Mouse (Mus musculus) kidney, adult 9 months (tissue): ENCODE measurements around the gene 4930519G04Rik.
A peak's percentile ranks its signal among the peaks of the same experiment; 100 is the strongest.
"Not testable (repeated sequence)": the region's sequence is repeated elsewhere in the genome, so short reads cannot be mapped to it uniquely, and the experiment has no call there.

Experiments used
- DNase-seq: peaks from one replicate; pipeline ENCODE4 v3.0.0; 2022

The 4930519G04Rik gene

DNA sequence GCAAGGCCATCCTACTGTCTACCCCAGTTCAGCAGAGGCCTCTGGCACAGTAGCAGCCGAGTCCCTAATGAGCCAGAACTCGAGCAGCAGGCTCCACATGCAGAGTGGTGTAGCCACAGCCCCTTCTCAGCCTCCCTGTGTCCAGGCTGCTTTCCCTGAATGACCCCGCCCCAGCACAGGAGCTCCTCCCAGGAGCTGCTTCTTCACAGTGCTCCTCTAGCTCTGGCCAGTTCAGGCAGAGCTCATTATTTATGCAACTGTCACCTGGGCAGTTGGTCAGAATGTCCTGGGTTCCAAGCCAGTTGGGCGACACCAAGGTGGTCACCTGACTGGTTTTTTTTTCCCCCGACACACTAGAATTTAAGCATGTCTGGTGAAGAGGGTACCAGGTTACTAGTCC, at the start of gene 4930519G04Rik:
TSS of gene 4930519G04Rik (plus strand) at position 301 of the 400 bp plus-strand sequence.
- DNase-seq: not testable (repeated sequence)

DNA sequence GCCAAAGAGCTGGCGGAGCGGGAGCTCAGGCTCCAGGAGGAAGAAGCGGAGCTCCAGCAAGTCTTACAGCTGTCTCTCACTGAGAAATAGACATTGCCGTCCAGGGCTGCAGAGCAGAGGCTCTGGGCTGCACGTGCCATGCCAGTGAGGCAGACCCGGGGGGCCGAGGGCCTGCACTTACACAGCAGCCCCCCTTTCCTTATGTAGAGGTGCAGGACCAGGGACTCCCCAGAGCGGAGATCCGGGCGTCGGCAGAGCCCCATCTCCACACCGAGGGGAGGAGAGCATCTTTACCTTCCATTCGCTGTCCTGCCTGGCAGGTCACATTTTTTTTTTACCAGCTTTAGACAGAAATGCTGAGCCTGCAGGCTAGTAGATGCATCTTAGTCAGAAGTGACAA, 49.1 kb upstream of the 4930519G04Rik start:
- DNase-seq: no peak

DNA sequence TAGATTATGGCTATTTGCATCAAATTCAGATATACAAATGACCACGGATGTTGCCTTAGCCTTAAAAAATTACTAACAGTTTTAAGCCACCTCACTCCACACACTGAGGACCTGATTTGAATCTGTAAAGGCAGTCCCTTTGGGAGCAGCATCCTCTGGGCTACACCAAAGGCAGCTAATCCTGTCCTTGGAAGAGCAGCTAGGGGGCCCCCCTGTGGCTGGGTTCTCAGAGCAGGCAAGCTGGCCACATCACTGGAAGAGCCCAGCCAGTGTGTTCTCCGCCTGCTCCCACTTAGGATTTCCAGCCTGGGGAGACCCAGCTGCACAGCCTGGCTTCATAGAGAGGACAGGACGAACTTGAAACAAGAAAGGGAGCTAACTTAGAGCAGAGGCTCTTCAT, 48.5 kb upstream of the 4930519G04Rik start:
- DNase-seq: no peak

DNA sequence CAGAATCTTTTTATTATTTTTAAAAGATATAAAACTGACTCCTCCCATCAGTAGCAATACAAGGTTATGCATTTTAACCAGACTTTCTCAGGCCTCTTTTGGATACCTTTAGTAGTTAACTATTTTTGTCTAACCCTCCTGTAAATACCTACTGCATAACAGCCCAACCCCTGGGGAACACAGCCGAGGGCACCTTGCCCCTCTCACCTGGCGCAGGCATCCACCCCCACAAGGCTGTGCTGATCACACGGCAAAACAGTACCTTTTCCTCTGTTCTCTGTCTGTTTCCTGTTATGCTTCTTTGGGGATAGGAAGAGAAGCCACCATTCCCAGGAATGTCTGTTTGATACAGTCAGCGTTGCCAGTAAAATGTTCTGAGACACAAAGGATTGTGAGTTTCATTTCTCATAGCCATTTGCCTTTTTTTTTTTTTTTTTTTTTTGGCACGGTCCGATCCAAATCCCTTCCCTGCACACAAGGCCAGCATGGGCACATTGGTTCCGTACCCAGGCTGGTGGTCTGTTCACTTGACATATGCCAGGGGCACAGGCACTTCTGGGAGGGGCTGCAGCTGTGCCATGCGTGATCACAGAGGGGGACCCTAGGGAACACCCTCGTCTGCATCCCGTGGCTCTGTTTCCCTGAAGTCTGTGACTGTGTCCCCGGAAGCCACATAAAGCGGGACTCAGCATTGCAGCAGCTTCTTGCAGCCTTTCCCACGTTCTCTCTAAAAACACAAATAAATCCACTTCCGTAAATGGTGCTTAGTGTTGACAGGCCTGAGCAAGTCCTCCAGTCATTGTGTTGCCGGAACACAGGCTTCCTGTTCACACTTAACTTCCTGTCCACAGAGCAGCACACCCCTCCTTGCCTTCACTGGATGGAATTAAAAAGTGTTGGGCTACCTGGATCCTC, 47.8 kb upstream of the 4930519G04Rik start:
- DNase-seq: no peak

DNA sequence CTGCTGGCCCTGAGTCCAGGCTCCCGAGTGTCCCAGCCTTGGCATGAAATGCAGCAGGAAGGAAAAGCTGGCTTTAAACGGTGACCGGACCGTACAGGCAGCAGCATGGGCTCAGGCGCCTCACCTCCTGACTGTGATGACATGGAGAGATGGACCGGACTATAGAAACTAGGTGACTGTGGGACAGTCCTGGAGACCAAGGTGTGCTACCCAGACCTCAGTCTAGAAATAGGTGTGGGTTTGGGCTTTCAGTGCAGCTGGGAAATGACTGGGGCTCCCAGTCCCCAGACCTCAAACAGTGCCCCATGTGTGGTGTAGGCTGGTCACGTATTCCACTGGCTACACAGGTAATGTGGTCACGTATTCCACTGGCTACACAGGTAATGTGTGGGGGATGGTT, 46.8 kb upstream of the 4930519G04Rik start:
- no peak for DNase-seq

DNA sequence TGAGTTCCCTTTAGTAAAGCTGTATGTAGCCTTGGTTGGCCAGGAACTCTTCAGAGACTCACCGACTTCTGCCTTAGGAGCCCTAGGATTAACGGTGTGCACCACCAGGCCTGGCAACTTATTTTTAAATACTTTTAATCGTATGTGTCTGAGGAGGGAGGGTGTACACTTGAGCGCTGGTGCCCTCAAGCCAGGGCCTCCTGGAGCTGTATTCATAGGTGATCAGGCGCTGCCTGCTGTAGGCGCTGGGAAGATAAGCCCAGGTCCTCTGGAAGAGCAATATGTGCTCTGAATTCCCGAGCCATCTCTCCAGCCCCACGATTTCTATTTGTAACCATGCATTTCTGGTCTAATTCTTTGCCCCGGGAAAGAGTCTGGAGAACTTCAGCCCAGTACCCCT, 46.4 kb upstream of the 4930519G04Rik start:
- no peak for DNase-seq

DNA sequence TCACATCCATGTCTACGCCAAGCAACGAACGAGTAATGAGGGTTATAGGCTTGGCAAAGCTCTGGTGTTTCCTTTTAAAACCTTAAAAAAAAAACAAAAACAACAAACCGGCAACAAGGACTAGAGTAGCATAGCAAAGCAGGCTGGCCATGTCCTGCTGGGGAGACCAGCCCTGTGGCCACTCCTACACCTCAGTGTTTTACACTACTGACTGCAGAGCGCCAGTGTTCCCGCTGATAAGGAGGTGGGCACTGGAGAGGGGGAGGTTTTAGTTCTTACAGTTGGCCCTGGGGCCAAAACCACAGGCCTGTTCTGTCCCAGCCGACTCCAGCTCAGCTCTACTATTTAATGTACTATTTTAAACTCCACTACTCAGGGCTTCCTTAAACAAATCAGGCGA, 46.0 kb upstream of the 4930519G04Rik start:
- DNase-seq: no peak

DNA sequence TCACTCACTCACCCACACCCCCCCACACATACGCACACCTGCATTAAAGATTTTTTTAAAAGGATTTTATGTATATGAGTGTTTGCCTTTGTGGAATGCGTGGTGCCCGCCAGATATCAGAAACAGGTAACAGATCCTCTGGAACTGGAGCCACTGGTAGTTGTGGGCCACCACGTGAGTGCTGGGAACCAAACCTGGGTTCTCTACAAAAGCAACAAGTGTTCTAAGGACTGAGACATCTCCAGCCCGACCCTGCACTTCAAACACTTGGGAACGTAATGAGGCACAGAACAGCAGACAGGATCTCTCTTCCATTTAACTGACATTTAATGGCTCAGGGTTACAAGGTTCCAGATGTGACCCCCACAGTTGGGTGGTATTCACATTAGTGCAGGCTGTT, 45.6 kb upstream of the 4930519G04Rik start:
- no peak for DNase-seq

DNA sequence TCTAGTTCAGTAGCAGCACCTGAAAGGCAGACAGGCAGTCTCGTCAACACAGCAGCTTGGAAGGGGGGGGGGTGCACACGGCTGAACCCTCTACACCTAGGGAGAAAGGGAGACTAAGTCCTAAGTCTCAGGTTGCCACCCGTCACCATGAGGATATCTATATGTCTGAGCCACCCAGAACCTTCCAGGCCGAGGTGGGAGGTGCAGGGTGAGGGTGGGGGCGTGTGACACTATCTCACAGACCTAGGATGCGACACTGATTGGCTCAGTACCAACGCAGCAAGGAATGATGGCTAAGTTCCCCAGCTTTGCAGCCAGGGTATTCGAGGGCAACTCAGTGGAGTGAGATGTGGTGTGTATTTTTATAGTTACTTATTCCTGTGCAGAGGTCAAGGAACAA, 45.1 kb upstream of the 4930519G04Rik start:
- DNase-seq: no peak

DNA sequence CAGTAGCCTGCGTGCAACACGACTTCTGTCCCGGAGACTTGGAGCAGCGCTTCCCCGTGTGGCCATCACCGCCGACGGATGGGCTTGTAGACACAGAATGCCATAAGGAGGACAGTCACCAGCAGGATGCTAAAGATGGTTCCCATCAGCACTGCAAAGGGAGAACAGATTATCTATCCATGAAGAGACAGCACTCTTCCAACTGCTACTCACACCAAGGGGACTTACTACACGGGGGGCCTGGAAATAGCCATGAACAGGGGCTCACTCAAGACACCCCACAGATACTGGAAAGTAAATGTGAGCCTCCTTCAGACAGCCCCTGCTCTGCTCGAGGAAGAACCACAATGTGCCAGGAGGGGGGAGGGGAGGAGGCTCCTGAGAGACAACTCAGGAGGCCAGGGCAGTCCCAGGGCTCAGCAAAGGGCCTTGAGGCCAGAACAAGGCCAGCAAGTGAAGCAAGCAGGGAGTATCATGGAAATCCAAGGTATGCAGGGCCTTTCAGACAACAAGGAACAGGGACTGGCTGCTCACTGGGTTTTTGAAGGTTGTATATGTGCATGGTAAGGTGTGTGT, 44.2 kb upstream of the 4930519G04Rik start:
- no peak for DNase-seq

DNA sequence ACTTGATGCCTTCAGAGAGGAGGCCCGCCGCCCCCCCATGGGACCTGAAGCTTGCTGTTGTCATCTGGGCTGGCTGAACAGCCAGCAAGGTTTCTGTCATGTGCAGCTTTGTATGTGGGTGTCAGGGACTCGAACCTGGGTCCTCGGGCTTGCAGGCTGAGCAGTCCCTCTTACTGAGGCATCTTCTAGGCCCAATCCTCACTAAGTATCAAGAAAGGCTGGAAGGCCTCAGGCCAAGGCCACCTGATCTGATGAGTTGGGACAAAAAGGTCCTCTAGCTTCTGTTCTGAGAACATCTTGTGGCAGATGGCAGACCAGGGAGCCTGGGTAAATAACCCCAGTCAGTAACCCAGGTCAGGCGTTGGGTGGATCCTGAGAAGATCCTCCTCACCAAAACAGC, 43.6 kb upstream of the 4930519G04Rik start:
- no peak for DNase-seq

DNA sequence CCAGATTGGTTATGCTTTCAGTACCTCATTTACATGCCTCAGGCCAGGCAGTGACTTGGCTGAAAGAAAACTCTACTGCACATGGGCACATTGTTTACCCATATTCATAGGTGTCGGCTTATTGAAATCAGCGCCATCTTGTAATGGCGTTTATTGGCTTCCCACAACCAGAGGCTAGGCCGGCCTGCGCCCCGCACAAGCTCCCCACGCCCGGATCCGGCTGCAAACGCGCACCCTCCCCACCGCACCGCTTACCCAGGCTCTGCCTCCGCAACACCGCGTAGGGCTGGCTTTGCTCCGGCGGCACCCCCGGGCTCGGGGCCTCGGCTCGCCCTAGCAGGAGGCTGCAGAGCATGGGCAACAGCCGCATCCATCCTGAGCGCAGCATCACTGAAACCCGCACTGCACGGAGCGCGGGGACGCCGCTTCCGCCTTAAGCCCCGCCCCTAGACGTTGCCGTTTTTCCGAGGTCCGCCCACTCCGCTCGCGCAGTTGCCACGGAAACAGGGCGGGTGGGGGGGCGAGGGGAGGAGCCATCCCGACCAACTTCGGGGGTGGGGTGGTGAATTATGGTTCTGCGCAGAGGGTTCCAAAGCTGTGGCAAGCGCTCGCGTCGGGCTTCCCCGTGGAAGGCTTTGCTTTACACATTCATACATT, 39.8 kb upstream of the 4930519G04Rik start:
- peak; percentile 78 for DNase-seq

DNA sequence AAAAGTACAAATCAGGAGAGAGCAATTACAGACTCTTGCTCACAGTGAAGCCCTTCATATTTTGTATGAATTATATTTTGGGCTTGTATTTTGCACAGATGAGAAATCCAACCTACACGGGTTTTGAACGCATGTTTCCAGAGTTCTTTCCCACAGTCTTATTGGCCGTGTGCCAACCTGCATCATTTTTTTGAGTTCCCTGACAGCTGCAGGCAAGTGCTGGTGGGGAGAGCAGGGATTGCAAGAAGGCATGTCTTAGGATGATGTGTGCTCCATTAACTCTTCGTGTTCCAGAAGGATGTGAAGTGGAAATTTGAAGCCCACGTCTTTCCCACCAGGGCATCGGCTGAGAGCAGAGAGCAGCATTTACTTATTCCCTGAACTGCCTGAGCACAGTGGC, 36.9 kb upstream of the 4930519G04Rik start:
- no peak for DNase-seq

DNA sequence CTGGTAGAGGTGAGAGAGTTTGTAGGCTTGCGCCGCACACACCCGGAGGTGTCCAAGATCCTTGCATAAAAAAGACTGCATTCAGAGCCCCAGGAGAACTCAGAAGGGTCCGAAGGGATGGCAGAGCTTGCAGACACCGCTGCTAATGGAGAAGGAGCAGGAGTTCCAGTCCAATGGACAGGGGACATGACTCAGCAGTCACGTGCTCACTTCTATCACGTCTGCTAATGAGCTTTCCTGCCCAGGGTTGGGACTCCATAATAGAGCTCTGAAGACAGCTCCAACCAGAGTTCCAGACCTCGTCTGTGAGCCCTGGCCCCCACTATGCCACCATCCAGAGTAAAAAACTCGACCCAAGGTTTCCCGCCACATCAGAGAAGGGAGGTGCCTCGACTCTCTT, 35.3 kb upstream of the 4930519G04Rik start:
- peak; percentile 50 for DNase-seq

DNA sequence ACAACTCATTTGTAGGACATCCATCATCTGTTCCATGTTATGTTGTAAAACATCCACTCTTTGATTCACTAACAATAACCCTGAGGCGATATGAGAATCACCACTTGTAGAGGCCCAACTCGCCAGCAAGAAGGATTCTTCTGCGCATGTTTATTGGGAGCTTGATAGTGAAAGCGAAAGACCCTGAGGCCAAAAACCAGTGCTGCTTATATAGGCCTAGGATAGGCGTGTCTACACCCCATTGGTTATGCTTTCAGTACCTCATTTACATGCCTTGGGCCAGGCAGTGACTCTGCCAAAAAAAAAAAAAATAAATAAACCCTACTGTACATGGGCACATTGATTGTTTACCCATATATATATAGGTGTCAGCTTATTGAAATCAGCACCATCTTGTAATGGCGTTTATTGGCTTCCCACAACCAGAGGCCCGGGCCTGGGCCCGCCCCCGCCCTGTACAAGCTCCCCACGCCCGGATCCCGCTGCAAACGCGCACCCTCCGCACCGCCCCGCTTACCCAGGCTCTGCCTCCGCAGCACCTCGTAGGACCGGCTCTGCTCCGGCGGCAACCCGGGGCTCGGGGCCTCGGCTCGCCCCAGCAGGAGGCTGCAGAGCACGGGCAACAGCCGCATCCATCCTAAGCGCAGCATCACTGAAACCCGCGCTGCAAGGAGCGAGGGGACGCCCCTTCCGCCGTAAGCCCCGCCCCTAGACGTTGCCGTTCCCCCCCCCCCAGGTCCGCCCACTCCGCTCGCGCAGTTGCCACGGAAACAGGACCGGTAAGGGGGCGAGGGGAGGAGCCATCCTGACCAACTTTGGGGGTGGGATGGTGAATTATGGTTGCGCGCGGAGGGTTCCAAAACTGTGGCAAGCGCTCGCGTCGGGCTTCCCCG, 30.4 kb upstream of the 4930519G04Rik start, which contains the start of gene 1500011B03Rik:
TSS of gene 1500011B03Rik (minus strand) at position 673 of the 893 bp plus-strand sequence.
- DNase-seq: peak; percentile 51

DNA sequence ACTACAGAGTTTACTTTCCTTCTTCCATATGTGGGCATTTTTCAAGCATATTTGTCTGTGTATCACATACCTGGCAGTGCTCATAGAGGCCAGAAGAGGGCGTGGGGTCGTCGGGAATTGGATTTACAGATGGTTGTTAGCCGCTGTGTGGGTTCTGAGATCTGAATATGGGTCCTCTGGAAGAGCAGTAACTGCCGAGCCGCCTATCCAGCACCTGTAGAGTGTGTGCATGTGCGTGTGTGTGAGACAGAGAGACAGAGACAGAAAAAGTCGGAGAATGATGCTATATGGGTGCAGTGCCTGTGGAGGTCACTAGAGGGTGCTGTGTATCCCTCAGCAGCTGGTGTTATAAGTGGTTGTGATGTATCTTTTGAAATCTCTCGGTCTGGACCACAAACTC, 29.3 kb upstream of the 4930519G04Rik start:
- peak; percentile 68 for DNase-seq

DNA sequence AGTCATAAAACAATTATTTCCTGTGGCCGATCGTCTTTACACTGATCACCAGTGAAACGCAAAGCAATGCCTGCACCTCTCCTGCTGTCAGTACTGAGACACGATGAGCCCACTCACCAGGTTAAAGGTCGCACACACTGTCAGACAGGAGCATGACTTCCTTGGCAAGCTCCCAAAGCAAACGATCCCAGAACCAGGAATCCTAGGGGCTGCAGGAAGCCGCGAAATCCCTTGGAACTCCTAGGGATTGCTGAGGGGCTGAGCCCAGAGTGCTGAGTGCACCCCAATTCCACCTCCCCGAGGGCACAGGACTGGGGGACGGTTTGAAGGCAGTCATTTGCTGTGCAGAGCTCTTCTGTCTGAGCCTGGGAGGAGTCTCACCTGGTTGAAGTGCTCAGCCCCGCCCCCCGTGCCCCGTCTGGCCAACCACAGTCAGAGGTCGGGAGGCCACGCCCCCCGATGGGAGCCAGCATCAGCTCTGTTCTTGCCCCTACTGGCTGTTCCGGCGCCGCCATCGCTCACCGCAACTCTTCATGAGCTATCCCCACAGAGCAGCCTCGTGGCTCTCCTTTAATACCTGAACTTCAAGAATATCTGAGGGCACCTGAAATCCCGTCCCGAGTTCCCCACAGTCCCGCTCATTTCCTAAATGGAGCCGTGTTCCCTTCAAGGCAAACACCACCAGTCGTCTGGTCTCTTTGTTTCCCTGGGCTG, 27.3 kb upstream of the 4930519G04Rik start:
- peak; percentile 86 for DNase-seq

DNA sequence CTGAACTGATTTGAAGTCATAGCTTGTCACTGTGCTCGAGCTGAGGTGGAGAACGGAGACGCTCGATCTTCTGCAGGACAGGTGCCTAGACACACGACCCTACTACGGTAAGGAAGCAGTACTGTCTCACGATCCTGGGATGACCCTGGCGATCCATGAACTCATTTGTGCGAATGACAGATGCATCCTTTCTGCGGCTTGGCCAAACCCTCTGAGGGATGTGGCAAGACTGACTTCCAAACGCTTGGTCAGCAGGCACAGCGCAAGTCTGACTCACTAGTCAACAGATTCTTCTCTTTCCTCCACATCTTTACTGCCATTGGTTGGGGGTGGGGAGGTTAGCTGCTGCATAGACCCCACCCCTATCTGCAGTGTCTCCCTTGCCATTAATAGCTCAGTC, 26.0 kb upstream of the 4930519G04Rik start:
- DNase-seq: no peak

DNA sequence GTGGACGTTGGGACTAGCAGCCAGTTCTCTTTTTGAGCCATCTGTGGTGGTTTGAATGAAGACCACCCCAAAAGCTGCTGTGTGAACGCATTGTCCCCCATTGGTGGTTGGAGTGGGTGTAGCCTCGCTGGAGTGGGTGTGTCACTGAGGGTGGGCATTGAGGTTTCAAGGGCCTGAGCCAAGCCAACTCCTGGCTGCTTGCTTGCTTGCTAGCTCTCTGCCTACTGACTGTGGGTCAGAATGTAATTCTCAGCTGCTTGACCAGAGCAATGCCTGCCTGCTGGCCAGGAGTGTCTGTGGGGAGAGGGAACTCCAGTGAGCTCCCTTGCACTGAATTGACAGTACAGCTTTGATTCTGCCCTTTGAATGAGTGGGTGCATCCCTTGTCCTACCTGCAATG, 23.7 kb upstream of the 4930519G04Rik start:
- DNase-seq: no peak

DNA sequence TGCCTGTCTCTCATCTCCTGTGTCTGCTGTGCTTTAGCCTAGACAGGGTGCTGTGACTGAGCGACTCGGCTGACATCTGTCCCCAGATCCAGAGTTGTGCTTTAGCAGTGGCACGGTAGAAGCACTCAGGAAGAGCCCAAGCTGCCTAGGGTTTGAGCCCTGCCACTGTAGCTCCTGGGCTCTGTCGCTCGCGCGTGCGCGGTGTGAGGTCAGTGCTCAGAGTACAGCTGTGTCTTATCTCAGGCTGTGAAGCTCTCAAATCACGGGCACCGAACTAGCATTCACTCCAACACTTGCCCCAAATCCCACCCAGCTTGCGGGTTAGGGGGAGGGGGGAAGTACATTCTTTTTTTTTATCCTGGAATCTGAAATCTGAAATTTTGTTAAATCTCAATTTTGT, 16.6 kb upstream of the 4930519G04Rik start:
- DNase-seq: no peak

DNA sequence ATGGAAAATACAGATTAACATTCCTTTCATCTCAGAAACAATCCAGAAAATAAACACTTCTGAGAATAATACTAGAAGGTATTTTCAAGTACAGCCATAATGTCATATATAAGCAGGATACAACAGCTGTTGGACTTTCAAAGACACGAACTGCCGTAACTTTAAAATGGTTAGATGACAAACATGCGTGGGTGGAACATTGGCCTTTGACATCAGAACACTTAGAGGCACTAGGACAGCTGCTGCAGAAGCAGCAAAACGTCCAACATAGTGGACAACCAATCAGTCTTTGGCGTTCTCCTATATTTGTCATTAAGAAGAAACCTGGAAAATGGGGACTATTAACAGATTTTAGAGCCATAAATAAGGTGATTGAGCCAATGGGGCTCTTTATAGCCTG, 13.0 kb upstream of the 4930519G04Rik start:
- not testable (repeated sequence) for DNase-seq

DNA sequence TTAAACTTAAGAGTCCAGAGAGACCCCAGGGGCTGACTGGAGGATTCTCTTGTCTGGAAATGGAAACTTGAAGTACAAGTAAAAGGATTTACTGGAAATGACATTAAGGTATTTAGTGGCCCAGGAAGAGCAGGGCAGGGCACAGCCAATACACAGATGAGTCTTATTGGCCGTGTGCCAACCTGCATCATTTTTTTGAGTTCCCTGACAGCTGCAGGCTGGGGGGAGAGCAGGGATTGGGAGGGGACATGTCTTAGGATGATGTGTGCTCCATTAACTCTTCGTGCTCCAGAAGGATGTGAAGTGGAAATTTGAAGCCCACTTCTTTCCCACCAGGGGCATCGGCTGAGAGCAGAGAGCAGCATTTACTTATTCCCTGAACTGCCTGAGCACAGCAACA, 11.3 kb upstream of the 4930519G04Rik start:
- not testable (repeated sequence) for DNase-seq
